Mouse (Mus musculus) spleen, postnatal 14 days (tissue): ENCODE measurements at regions not wholly inside any gene's neighbourhood (a gene's known extent, or its start where the extent isn't known, plus 50 kb on each side); places are given as distances from the start of the nearest gene placed in this dataset.

Experiments
- DNase-seq, 2 experiments: peaks; one replicate each; pipeline ENCODE4 v3.0.0; 2021 to 2022; ENCODE audit warnings: low spot score in 2 of 2

- no peak for DNase-seq
These were observed 176.3 kb upstream of the Spaca1 start for GRCm38 (mm10) chr4:34226089-34226840.

GRCm38 (mm10) chr4:34226886-34227285, 176.9 kb upstream of the Spaca1 start:
- no peak for DNase-seq

- DNase-seq = no peak
These were observed 177.6 kb upstream of the Spaca1 start for GRCm38 (mm10) chr4:34227611-34228010.

GRCm38 (mm10) chr4:34231270-34231669, 181.3 kb upstream of the Spaca1 start:
- DNase-seq = peak in 1 of 2 experiments; percentile 15

- DNase-seq = no peak
These were observed 184.2 kb upstream of the Spaca1 start for GRCm38 (mm10) chr4:34234204-34234603.

GRCm38 (mm10) chr4:34234645-34235044, 184.7 kb upstream of the Spaca1 start:
- no peak for DNase-seq

GRCm38 (mm10) chr4:34237791-34238190, 187.8 kb upstream of the Spaca1 start:
- no peak for DNase-seq

GRCm38 (mm10) chr4:34239624-34240023, 189.6 kb upstream of the Spaca1 start:
- no peak for DNase-seq

GRCm38 (mm10) chr4:34241060-34241571, 191.1 kb upstream of the Spaca1 start:
- DNase-seq = no peak

- DNase-seq = no peak
These were observed 191.7 kb upstream of the Spaca1 start for GRCm38 (mm10) chr4:34241673-34242072.

GRCm38 (mm10) chr4:34259444-34259843, 209.5 kb upstream of the Spaca1 start:
- no peak for DNase-seq

GRCm38 (mm10) chr4:34260468-34260867, 210.5 kb upstream of the Spaca1 start:
- DNase-seq = no peak

GRCm38 (mm10) chr4:34261809-34262208, 211.8 kb upstream of the Spaca1 start:
- no peak for DNase-seq

- DNase-seq = no peak
These were observed 214.4 kb upstream of the Spaca1 start for GRCm38 (mm10) chr4:34264431-34264830.

GRCm38 (mm10) chr4:34274316-34274715, 224.3 kb upstream of the Spaca1 start:
- DNase-seq = no peak

- DNase-seq = no peak
These were observed 225.4 kb upstream of the Spaca1 start for GRCm38 (mm10) chr4:34275372-34275771.

- no peak for DNase-seq
These were observed 248.1 kb upstream of the Akirin2 start for GRCm38 (mm10) chr4:34302504-34303108.

- no peak for DNase-seq
These were observed 241.7 kb upstream of the Akirin2 start for GRCm38 (mm10) chr4:34308921-34309563.

- DNase-seq = no peak
These were observed 240.6 kb upstream of the Akirin2 start for GRCm38 (mm10) chr4:34310061-34310642.

GRCm38 (mm10) chr4:34315848-34316247, 234.9 kb upstream of the Akirin2 start:
- no peak for DNase-seq

- DNase-seq = no peak
These were observed 227.9 kb upstream of the Akirin2 start for GRCm38 (mm10) chr4:34322841-34323240.

GRCm38 (mm10) chr4:34328151-34328785, 222.5 kb upstream of the Akirin2 start:
- DNase-seq = no peak
